Mouse (Mus musculus): Measurements from ENCODE around the gene Pigt.

DNA sequence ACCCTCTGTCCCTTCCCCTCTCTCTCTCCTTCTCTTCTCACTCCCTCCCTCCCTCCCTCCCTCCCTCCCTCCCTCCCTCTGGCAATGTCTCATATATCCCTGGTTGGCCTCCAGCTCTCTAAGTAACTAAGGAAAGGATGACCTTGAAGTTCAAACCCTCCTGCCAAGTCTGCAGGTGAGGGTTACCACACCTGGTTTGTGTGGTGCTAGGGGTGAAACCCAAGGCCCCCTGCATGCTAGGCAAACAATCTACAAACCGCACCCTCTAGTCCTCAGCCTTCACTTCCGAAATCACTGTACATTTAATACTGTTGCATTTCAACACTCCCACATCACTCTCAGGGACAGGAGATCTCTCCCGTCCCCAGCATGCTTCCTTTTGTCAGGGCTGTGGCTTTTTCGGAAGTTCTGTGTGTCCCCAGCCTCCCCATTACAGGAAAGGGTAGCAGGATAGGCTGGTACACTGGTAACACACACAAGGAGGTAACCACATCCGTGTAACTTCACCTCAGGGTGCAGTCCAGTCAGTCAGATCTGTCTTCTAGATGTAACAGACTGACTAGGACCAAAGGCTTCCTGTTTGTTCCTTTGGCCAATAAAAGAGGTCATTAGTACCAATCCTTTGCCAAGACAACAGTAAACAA, 47.3 kb downstream of the Pigt start:
- TF ChIP-seq CTCF (IDR thresholded peaks at IDR 0.05; ENCODE audit: low read depth) (no peak), EP300 (IDR thresholded peaks at IDR 0.05; ENCODE audit: low read depth) (no peak)
